Mouse (Mus musculus) cerebellum, adult 18-20 months (tissue): ENCODE measurements around the gene Ntrk3.

ENCODE experiments used
- DNase-seq, 2 experiments: peaks; one replicate each; pipeline ENCODE4 v3.0.0; 2021

The Ntrk3 gene

DNA sequence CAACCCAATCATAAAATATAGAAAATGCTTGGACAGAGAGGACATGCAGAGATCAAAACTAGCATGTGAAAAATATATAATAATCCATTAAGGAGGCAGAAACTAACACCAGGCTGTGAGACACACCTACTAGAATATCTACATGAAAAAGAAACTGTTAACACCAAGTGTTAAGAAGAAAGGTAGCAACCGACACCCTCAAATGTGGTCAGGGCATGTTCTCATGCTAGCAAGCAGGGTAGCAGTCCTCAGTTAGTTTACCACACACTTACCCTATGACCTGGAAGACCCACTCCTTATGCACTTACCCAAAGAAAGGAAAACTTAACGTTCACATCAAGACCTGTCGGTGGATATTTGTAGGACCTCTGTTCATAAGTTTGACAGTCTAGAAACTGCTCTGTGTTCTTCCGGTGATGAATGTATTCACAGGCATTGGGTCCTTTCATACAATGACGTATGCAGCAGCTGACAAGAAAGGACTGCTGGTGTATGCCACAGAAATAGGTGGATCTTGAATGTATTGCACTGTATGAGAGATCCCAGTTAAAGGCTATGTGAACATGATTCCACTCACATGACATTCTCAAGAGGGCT lies at the start of gene Ntrk3:
TSS of gene Ntrk3 (minus strand) at position 399 of the 597 bp plus-strand sequence.
- no peak for DNase-seq

DNA sequence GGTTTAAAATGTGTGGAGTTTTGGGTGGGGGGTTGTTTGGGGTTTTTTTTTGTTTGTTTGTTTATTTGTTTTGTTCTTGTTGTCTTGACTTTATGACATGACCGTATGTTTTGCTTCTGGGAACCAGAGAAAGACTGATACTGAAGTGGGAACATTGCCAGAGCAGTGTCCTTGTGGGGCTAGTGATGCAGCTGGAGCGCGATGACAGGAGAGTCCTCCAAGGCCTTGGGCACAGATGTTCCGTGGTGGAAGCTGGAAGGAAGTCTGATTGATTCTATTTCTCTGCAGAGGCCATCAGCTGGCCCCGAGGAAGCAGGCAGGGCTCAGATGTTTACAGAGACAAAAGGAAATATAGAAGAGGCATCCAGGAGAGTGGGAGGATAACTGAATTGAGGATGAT lies 48.1 kb upstream of the Ntrk3 start:
- DNase-seq: no peak

DNA sequence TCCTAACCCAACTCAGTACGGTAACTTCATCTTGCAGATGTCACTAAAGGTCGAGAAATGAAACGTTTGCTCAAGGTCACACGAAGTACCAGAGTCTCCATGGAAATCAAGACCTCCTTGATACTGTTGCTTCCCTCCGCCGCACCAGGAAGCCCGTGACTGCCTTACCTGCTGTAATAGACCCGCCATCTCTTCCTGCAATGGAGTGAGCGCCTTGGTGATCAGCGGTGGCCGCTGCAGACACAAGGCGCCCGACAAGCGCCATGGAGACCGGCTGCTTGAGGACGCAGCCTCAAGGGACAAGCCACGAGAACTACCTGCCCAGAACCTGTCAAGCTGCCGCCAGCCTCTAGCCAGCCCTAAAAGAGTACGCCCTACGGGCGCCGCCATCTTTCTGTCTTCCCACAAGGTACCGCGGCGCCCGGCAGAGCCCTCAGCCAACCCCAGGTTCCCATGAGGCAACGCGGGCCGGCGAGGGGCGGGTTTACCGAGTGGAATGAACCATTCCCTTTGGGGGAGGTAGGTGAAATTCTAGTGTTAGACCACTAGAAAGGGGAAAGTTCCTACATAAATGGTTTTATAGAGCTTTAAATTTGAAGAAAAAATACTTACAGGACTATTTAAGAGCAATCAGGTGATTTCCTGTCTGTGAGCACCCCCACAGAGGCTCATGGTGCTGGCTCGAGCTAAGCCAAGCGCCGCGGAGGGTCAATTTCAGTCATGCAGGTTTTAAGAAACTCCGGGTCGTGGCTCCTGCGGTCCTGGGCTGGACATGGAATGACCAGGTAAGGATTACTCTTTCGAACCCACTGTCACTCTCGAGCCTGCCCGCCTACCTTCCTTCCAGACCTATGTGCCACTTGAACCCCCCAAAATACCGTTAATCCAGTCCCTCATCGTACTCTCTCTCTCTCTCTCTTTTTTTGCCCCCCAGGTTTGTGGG lies 45.1 kb upstream of the Ntrk3 start, which contains the start of the genes Mrps11 and Mrpl46:
TSS of gene Mrps11 (plus strand) at position 481 of the 943 bp plus-strand sequence.
TSS of gene Mrpl46 (minus strand) at position 893 of the 943 bp plus-strand sequence.
- peak; percentile 88 to 90 for DNase-seq

DNA sequence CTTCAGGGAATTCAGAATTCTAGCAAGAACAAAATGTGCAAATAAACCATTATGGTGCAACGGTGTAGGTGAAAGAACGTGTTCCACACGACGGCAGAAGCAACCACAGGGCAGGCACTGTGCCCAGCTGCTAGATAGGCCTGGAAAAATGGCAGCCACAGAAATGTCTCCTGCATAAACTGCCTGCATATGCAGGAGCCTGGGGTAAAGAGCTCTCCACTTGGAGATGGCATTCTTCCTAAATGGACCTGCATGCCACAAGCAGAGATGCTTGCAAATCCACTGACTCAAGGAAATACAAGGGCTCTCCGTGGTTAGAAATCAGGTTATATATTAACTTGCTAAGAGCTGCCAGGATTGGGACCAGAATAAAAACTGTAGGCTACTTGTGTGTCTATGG lies 40.9 kb upstream of the Ntrk3 start:
- no peak for DNase-seq

DNA sequence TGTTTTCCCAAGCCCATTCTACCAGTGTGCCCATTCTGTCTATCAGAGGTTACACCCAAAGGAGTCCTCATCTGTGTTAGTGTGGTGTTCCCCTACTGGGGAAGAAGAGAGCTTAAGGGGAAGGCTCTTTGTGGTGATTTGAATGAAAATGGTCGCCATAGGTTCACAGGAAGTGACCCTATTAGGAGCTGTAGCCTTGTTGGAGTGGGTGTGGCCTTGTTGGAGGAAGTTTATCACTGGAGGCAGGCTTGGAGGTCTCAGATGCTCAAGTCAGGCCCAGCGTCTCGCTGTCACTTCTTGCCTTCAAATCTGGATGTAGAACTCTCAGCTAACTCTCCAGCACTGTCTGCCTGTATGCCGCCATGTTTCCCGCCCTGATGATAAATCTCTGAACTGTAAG lies 33.1 kb upstream of the Ntrk3 start:
- DNase-seq: no peak

DNA sequence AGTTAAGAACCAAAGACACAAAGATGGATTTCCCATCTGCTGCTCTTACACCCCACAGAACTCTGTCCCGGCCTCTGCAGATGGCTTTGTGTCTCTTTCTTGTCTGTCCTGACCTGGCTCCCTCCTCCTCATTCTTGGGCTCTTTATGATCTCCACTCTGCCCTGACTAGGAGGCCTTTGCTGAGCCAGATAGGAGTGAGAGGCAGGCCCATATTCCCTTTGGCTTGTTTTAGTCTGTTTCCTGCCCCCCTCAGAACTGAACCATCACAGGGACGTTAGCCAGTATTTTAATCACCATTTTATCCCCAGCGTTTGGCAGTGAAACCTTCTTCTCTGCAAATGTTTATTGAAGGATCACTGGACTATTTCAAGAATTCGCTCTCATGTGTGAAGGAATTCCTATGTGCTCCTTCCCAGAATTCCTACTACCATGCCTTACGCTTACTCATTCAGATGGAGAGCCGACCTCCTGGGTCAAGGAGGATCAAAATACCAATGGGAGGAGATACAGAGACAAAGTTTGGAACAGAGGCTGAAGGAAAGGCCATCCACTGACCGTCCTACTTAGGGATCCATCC lies 31.4 kb upstream of the Ntrk3 start:
- DNase-seq: no peak

DNA sequence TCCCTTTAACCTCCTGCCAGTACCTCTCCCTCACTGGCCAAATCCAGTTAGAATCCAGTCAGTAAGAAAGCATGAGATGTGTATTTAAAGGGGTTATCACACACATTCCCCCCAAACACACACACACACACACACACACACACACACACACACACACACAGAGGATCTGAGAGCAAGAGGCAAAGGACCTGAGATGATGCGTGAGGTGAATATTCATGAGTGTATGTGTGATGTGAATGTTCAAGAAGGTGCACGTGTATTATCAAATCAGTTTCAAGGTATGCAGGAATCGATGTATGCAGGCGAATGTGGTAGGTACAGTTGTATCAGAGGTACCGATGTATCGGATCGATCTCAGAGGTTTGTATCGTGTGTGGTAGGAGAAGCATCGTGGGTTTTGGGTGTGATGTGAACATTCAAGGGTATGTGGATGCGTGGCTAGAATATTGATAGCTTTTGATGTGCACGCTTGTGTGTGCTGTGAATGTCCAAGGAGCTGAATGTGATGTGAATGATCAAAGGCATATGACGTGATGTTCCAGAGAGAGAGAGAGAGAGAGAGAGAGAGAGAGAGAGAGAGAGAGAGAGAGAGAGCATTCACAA lies 30.2 kb upstream of the Ntrk3 start:
- no peak for DNase-seq

DNA sequence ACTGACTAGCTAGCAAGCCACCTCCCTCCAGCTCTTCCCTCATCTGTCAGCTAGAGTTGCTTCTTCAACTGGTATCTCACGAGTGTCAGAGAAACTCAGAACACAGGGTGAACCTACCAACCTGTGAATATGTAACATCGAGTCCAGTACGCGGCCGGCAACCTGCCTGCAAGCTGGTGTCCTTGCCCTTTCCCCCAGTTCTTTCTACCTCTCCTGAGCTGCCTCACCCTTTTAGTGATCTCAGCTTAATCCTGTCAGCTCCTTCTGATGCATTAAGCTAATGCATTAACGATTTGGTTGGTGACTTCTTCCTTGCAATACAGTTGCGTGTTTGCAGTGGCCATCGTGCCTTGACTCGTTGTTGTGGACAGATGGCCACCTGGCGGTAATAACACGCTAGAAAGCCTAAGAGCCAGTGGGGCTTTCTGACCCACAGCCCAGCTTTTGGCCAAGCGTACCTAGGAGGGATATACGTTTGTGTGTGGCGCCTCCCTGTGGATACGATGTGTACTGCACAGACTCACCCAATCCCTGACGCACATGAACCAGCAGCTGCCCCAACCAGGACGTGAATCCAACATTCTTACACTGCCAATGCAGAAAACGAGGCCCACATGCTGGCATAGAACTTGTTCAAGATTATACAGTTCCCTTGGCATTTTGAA lies 28.3 kb upstream of the Ntrk3 start:
- DNase-seq: peak; percentile 88 to 91

DNA sequence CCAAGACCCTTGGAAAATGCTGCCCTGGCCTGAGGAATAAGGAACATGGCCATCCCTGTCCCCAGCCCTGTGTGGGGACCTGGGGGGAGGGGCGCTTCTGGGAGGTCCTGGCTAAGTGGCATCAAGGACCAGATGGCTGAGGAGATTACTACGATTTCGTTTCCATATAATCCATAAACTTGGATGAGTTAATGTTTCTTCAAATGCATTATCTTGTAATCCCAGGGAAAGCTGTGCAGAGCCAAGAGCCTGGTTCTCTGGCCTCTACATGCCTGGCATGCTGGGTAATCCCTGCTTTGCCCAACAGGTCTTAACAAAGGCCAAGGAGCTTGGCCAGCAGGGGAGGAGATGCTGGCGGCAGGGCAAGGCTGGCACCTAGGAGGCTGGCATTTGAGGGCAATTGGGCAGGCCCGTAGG lies 27.4 kb upstream of the Ntrk3 start:
- peak; percentile 37 to 57 for DNase-seq

DNA sequence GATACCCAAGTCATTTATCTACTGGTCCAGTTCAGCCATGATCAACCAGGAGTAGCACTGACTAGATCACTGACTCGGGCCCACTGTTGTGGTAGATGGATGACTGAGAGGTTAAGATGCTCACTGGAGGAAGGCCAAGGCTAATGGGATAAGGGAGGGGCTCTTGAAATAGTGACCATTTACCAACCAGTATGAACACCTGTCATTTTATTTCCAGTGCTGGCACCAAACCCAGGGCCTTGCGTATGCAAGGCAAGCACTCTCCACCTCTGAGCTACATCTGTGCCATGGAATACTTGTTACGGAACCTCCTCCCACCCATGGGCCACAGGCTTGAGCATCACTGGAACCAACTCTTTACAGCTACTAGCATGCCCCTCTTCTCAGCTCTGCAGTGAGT lies 26.0 kb upstream of the Ntrk3 start:
- DNase-seq: no peak

DNA sequence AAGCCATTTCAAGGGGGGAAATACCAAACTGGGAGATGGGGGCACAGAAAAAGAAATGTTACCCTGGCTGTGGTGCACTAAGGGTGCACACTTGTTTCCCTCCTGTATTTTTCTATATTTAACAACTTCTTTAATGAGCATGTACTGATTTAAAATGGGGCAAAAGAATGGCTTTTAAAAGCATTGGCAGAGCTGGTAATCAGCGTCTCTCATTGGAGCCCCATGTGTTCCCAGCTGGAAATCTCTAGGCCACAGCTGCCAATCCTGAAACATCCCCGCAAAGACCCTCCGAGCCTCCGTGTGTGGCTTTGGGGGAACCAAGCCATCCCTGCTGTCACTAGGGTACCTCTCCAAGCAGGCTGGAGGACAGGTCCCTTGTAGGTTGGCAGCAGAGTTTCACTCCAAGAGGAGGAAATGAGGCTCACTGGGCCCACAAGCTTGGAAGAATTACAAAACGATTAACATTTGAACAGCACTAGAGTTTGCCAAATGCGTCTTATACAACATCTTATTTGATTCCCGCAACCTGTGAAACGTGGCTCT lies 16.7 kb upstream of the Ntrk3 start:
- DNase-seq: no peak

DNA sequence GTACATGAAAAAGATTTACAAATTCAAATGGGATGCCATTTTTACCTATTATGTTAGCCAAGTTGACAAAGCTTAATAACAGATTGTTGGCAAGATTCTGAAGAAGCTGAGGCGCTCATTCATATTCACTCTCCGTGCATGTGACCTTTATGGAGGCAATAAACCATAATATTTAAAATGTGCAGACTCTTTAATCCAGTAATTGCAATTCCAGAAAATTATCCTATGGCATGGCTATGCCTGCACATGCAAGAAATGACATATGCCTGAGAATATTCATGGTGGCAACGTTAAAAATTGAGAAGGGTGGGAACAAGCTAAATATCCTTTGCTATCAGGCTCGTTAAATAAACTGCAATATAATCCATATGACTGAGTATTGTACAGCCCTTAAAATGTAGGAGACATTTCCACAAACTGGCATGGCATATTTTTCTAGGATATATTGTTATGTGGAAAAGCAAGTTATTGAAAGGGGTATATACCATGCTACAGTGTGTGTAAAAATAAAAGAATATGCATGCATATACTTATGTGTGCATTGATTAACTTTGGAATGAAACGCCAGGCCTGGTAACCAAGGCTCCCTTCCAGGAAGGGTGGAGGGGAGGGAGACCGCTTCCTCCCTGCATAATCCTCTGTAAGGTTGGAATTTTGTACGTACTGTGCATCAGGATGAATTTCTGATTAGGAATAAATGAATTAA lies 16.1 kb upstream of the Ntrk3 start:
- no peak for DNase-seq

DNA sequence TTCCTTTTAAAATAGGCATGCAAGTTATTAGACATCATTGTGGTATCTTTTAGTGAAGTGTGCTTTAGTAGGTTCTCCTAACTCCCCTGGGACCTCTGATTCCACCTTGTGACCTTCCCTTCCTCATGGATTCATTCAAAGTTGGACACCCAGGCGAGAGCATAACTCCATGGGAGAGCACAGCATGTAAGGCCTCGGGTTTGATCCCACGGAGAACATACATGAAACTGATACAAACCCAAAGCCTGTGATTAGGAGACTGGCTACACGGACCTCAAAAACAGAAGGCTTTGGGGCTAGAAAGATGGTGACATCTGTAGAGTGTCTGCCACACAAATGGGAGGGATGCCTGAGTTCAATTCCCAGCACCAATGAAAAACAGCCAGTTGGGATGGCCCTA lies 15.1 kb upstream of the Ntrk3 start:
- no peak for DNase-seq

DNA sequence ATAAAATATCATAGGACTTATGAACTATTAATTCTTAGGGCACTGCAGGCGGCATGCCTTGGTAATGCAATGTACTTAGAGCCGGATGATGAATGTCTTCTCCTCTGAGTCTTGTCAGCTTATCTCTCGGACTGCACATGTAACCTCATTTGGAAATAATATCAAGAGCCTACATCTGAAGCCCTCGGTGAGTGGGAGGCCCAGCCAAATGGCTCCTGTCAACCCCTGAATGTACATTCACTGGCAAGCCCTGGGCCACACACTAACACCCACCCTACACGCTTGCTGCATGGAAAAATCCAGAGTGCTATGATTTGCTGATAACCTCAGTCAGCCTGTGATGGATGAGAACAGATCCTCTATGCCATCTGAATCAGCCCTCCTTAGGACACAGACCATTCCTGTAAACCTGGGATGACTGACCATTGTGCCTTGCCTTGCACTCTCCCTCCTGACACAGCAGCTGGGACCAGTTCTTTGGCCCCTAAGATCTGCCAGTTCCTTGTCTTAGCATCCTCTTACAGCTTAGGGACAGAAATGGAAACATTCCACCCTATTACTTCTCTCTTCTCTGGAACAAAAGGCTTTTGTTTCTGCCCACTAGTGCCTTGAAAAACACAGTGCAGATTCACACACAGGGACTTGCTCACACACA lies 6.0 kb upstream of the Ntrk3 start:
- DNase-seq: no peak

DNA sequence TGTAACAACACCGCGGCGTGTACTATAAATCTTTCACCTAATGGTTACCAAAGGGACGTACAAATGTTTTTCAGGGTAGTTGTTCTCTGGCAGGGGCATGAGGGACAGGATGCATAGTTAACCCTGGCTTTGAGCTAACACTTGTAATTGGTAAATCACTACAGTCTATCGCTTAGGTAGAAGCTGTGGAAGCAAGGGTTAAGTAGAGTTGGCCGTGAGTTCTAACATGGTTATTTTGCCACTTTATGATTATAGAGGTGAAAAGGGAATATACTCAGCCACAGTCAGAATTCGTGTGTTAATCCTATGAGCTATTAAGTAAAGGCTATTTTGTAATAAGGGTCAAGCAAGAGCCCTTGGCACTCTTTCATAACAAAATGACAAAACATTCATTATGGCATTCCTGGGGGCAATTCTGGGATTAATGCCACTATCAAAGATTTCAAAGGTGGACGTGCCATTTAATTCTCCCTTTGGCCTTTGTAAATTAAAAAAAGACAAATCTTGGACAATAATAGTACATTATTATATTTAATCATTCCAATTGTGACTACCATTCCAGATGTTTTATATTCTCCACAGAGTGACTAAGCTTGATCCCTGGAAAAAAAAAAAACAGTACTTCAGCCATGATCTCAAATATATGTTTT lies 1.7 kb upstream of the Ntrk3 start:
- no peak for DNase-seq

DNA sequence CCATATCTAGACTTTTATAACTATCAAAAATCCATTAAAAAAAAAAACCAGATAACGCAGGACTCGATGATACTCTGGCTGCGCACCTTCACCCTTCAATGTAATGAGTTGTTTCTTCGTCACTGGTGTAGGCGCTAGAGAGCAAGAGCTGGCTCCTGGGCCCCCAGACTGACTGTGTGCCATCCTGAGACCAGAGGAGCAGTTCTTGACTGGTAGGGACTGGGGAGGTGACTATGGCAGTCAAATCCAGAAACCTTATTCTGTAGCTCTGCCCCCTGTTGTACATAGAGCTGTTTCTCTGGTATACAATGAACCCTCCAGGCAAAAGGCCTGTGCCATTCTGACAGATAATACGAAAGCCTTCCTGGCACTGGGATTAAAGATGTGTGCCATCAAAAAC lies 616 bp downstream of the Ntrk3 start:
- DNase-seq: no peak

DNA sequence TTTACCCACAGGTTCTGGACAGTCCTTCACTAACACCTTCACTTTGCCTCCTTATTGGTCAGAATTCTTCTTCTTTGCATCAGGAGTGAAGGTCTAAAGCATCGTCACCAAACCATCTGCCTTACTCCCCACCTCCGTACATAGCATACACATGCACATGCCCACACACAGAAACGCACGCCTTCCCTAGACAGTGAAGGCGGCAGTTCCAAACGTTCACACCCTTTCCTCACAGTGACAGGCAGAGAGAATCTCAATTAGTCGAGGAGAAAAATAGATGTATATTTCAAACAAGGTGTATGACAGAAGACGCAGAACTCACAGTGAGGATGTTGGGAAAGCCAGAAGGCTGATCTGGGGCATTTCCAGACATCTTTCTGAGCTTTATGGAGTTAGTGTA lies 6.4 kb downstream of the Ntrk3 start:
- DNase-seq: no peak

DNA sequence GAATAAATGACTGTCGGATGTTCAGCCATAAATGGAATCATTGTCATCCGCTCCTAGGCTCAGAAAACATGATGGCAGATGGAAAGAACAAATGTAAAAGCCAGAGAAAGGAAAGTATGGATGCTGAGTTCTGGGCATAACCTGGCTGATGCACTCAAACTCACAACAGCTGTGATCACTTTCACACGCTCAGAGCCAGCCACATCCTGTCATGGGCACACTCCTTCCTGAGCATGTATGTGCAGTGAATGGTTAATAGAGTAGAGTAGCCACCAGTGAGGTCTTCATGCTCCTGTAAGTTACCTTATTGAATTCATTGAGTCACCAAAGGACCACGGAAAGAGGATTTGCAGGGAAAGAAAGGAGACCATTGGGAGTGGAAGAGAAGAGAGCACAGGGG lies 13.2 kb downstream of the Ntrk3 start:
- no peak for DNase-seq

DNA sequence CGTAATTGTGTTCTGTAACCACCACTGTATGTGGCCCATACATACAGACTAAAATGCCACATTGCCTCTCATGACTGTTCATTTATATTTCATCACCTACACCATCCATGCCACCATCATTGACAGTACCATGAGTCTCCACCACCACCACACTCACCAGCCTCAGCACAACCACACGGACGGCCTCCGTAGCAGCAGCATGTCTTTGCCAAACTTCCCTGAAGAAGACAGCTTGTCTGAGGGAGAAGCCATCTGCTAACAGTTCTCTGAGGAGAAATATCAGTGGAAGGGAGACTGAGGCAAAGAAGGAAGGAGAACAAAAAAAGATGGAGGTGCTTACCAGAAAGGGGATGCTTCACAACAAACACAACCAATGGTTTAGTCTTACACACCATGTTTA lies 15.8 kb downstream of the Ntrk3 start:
- no peak for DNase-seq

DNA sequence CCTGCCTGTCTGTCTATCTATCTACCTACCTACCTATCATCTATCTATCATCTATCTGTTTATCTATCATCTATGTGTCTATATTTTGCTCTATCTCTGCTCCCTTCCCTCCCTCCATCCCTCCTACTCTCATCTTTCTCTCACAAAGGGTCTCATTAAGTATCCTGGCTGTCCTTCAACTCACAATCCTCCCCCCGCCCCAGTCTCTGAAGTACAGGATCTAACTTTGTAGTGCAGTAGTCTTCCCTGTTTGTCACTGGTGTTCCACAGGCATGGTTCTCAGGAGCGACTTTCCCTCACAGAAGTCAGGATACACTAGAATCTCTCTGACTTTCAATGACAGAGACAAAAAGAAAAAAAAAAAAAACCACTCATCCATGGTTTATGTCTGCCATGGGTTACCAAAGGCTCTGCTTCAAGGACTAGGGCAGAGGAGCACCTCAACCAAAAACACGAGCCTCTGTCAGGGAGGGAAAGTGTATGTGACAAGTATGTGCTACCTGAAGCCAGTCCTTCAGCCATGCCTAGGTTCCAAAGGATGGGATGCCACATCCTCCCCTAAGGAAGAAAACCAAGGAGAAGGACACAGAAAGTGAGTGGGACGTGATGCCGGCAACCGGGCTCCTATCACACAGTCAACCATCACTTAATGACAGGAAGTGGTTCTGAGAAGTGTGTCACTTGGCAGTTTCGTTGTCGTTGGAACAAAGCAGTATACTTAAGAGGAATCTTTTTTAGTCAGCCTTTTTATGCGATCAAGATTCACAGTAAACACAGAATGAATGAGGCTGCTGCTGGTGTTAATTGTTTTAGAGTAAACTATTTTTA lies 16.6 kb downstream of the Ntrk3 start:
- no peak for DNase-seq
